Mouse (Mus musculus): Measurements from ENCODE around the gene Tbc1d19.

Tbc1d19 gene

DNA sequence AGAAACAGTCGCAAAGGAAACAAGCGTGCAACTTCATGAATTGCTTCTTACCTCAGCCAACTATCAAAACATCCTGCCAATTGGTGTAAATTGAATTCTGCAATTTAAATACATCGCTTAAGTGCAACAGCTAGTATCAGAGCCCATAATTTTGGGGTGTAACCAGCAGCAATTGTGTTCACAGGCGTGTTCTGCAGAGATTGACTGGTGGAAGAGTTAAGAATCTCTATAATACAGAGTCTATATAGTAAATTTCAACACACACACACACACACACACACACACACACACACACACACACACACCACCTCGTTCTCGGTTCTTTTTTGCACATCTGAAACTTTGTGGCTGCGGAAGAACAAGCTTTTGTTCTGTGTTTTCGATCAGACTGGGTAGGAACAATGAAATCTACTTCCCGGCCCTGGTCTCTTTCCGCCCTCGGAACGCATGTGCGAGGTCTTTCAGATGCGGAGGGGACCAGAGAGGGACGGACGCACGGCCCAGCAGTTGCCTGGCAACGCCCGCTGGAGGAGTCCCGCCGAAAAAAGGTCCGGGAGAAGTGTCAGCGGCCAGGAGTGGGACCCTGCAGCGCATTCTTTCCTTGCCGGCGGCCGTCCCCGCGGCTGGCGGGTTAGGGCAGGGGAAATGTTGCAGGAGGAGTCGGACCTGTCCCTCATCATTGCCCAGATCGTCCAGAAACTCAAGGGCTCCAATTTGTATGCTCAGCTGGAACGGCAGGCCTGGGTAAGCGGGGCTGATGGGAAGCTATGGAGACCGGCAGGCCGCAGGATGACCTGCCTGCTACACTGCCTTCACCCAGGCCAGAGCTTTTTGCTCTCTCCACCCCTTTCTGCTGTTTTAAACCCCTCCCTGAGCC is at the start of gene Tbc1d19:
TSS of gene Tbc1d19 (plus strand) at position 492 of the 877 bp plus-strand sequence.
- DNase-seq (ENCODE audit: extremely low read depth, low read depth, low spot score), result no peak

DNA sequence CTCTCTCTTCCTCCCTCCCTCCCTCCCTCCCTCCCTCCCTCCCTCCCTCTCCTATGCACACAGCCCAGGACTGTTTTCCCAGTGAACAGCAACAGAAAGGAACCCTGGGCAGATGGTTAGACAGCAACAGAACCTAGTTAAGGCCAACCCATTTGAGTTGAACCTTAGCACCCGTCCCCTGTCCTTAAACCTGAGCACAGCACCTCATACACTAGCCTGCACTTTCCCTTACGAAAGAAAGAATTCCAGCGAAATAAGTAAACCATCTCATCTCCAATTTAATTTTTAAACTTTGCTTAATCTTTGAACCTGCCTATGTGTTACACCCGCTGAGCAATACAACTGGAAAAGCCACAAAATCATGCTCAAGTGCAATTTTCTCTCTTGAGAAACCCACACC is 49.5 kb upstream of the Tbc1d19 start:
- DNase-seq (ENCODE audit: extremely low read depth, low read depth, low spot score), result no peak

DNA sequence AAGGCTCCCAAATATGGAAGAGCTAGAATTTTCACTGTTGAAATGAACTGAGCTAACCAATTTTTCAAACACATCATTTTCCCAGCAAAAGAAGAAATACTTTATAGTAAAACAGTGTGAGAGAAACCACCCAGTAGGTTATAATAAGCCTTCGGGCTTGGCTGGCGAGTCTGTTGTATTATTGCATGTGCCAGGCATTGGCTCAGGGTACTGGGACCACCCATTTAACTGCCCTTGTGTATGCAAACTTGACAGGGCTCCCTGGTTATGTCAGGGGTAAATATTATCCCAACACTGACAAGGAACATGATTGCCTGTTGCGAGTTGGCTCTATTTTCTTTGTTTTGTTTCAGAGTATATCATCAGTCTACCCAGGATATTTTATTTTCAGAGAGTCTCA is 48.5 kb upstream of the Tbc1d19 start:
- DNase-seq (ENCODE audit: extremely low read depth, low read depth, low spot score), result no peak

DNA sequence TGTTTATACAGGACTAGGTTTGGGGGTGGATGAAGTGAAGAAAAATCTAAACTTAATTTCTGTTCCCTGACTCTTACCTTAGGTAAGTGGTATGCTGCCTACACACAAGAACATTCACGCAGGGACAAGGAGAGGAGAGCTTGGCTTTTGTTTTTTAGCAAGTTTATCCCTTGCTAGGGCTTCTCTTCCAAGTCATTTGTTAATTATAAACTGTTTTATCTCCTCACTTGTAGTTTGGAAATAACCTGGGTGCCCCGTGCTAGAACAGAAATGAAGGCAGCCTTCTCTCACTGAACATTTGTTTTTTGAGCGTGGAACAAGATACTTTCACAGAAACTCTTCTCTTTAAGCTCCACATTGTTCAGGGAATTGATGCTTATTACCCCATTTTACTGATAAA is 48.1 kb upstream of the Tbc1d19 start:
- no peak for DNase-seq (ENCODE audit: extremely low read depth, low read depth, low spot score)

- no peak for DNase-seq (ENCODE audit: extremely low read depth, low read depth, low spot score)
Measured at GRCm38 (mm10) chr5:53784818-53785520, 24.4 kb upstream of the Tbc1d19 start.

DNA sequence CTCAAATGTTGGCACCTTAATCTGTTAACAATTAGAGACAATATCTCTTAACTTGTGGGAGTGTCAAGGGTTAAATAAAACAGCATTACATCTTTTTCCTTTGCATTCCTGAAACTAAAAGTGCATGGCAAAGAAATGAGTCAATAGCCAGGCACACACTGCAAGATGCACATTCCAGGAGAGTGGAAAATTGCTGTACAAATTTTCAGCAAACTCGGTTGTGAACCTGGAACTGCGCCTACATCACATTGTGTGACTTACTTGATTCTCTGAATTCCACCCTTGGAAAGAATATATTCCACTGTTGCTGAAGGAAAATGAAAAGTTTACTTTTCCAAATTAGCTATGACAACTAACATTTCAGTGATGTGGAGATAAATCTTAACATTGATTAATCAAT is 8.0 kb upstream of the Tbc1d19 start:
- no peak for DNase-seq (ENCODE audit: extremely low read depth, low read depth, low spot score)

GRCm38 (mm10) chr5:53819711-53820110 is 10.3 kb downstream of the Tbc1d19 start:
- no peak for DNase-seq (ENCODE audit: extremely low read depth, low read depth, low spot score)

DNA sequence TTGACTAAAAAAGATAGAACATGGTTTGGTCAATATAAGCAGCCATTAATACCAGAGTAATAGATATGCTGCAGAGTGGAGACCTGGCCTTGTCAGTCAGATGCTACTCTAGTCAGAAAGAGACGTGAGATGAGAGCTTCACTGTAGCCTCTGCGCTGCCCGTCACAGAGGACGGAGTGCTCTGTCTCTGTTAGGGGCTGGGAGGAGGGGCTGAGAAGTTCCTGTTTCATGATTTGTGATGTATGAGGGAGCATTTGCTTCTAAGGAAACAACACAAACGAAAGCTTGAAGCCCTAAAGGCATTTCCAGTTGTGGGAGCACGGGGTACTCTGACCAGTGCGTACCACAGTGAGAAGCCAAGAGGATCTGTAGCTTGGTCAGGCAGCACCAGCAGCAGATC is 16.5 kb downstream of the Tbc1d19 start:
- DNase-seq (ENCODE audit: extremely low read depth, low read depth, low spot score), result no peak

GRCm38 (mm10) chr5:53834489-53834888 is 25.1 kb downstream of the Tbc1d19 start:
- no peak for DNase-seq (ENCODE audit: extremely low read depth, low read depth, low spot score)

- no peak for DNase-seq (ENCODE audit: extremely low read depth, low read depth, low spot score)
Measured at GRCm38 (mm10) chr5:53841256-53841655, 31.9 kb downstream of the Tbc1d19 start.

- DNase-seq (ENCODE audit: extremely low read depth, low read depth, low spot score), result no peak
Measured at GRCm38 (mm10) chr5:53848294-53848942, 39.0 kb downstream of the Tbc1d19 start.

DNA sequence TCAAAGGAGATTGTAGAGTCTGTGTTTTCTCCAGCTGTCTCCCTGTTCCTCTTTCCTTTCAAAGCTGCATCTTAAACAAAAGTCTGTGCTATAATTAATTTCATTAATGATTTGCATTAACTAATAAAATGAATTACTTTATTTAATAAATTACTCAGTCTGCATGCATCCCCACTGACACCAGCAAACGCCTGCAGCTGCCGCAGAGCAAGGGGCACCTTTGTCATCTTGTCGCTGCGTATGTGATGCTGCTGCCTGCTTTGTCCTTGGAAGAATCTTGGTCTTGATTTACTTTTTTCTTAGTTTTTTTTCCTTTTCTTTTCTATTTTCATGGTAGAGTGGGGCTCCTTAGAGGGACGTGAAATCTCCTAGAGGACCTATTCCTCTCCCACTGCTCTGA is 43.2 kb downstream of the Tbc1d19 start:
- no peak for DNase-seq (ENCODE audit: extremely low read depth, low read depth, low spot score)

DNA sequence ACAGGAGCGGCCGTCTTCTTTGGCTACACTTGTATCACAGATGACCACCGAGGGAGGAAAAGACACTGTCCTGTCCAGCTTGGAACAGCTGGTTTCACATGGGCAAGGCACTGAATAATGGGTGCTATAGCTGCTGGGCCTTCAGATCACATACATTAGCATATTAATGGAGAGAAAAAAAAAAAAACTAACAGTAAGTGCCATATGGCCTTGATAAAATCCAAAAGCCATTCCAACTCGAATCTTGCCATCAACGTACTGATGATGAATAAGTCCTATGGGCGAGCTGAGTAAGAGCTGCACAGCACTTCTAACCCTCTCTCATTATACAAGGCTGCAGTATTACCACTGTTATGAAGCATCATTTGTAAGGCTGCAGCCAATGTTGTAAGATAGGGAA is 45.2 kb downstream of the Tbc1d19 start:
- DNase-seq (ENCODE audit: extremely low read depth, low read depth, low spot score), result no peak

- DNase-seq (ENCODE audit: extremely low read depth, low read depth, low spot score), result no peak
Measured at GRCm38 (mm10) chr5:53856011-53856410, 46.6 kb downstream of the Tbc1d19 start.

- no peak for DNase-seq (ENCODE audit: extremely low read depth, low read depth, low spot score)
Measured at GRCm38 (mm10) chr5:53865146-53865545, 55.7 kb downstream of the Tbc1d19 start.

DNA sequence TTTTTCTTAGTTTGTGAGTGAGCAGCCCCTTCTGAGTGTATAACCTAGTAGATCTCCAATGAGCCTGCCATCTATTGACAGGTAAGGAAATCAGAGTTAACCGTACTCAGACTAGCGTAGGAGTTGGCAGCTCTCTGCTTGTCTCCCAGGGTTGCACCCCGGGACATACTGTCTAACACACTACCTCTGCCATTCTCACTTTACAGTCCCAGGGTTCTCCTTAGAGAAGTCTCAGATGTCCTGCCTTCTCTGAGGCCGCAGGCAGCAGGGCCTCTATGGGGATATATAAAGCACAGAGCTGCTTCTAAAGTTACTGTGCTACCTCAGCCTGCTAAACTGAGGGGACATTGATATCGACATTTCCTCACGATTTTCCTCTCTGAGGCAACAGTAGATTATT is 56.6 kb downstream of the Tbc1d19 start:
- DNase-seq (ENCODE audit: extremely low read depth, low read depth, low spot score), result no peak

DNA sequence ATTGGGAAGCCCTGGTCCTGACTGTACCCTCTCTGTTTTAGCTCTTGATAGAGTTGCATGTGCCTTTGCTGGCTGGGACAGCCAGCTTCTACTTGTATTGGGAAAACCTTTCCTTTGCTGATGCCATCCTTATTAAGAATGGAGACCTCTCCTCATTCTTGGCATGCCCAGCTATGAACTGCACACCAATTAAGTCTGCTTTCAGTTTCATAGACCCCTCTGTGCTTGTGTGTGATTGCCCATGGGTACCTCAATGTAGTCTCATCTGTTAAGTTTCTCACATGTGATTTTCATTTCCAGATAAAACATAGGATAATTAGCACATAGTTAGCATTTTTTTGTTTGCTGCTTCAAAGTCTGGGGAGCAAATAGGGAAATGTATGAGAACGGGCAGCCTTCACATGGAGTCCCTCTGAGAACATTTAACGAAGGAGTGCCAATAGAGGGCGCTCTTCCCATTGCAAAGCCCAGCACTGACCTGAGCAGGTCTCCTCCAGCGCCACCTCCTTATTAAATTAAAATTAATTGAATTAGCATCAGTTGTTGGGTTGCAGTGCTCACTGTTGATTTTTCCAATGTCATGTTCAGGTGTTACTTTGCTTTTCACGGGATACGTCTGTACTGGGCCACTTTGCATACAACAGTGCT is 62.4 kb downstream of the Tbc1d19 start:
- DNase-seq (ENCODE audit: extremely low read depth, low read depth, low spot score), result no peak

- DNase-seq (ENCODE audit: extremely low read depth, low read depth, low spot score), result no peak
Measured at GRCm38 (mm10) chr5:53874966-53875365, 65.6 kb downstream of the Tbc1d19 start.

DNA sequence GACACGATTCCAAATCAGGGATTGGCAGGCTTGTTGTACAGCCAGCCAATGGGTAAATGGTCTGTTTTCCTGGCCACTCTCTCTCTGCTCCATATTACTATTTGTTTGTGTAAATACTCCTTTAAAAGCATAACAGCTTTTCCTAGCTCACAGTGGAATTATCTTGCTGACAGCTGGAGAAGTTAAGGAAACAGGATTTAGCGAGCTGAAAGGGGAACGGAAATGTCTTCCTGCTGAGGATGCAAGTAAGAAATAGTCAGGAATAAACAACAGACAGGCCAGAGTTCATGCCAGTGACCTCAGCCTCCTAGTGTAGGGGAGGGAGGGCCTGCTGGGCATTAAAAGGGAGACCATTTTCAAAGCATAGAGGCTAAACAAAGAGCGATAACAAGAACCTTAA is 71.3 kb downstream of the Tbc1d19 start:
- DNase-seq (ENCODE audit: extremely low read depth, low read depth, low spot score), result no peak

DNA sequence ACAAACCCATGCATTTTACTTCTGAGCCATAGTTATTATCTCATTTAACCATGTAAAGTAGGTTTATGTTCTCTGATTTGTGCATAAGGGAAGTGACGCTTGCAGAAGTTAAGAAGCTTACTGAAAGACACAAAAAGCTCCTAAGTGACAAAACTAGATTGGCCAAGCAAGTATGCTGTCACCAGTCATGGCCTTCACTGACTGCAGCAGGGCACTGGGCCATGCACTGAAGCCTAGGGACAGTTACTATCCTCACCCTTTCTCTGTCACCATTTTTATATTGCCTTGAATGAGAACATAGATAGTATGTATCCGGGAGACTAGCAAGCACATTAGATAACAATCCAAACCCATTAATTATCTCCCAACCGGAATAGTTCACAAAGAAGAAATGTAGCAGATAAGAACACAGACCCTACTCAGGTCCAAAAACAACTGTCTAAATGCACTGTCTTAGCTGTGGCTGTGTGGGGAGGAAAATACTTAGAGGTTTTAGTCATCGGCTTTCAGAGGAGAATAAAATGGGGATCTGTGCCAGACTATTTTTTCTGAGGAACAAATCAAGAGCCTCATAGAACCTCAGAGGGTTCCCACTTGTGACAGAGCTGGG is 72.1 kb downstream of the Tbc1d19 start:
- DNase-seq (ENCODE audit: extremely low read depth, low read depth, low spot score), result no peak

GRCm38 (mm10) chr5:53901406-53901805 is 92.0 kb downstream of the Tbc1d19 start:
- no peak for DNase-seq (ENCODE audit: extremely low read depth, low read depth, low spot score)
